Mouse (Mus musculus) adrenal gland, adult 8-10 months (tissue): ENCODE data around the gene Tango6. TPM values are rescaled to one million over a fixed set of nuclear protein-coding genes. Genes with fewer than 3 reads are reported as not detected.

Experiments
- DNase-seq: peaks from one replicate; pipeline ENCODE4 v3.0.0; 2022
- total RNA-seq, 4 experiments: library from RNA; stranded (reverse); gene quantifications; 2 replicates each; pipeline ENCODE4 v1.2.4; 2022

Gene Tango6
- 10 to 100 TPM; 10.2 to 14.2 (median 12.4) TPM for total RNA-seq

DNA sequence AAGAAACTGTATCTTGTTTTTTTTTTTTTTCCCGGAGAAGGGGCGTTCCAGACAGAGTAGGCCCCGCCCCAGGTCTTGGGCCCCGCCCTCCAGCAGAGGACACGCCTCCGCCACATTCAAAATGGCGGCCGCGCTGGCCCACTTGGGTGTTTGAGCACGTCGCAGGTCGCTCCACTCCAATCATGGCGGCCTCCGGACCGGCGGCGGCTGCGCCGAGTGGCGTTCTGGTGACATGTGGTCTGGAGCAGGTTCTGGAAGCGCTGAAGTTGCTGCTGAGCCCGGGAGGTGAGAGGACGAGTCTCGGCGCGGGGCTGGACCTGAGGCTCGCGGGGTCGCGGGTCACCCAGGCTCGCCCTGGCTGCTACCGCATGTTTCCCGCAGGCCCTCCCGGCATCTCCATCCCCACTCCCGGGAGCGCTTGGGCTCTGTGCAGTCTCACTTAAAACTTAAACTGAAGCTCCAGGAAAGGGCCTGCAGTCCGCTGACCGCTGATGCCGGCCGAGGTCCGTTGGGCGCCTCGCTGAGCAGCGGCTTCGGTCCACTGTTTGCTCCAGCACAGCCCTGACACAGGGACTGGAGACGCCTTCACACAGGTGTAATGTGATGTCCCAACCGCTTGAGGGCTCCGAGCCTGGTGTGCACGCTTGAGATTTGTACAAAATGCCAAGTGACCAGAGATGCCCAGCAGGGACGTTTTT lies at the start of gene Tango6:
TSS of gene Tango6 (plus strand) at position 98 of the 698 bp plus-strand sequence.
- DNase-seq, result peak; percentile 85

DNA sequence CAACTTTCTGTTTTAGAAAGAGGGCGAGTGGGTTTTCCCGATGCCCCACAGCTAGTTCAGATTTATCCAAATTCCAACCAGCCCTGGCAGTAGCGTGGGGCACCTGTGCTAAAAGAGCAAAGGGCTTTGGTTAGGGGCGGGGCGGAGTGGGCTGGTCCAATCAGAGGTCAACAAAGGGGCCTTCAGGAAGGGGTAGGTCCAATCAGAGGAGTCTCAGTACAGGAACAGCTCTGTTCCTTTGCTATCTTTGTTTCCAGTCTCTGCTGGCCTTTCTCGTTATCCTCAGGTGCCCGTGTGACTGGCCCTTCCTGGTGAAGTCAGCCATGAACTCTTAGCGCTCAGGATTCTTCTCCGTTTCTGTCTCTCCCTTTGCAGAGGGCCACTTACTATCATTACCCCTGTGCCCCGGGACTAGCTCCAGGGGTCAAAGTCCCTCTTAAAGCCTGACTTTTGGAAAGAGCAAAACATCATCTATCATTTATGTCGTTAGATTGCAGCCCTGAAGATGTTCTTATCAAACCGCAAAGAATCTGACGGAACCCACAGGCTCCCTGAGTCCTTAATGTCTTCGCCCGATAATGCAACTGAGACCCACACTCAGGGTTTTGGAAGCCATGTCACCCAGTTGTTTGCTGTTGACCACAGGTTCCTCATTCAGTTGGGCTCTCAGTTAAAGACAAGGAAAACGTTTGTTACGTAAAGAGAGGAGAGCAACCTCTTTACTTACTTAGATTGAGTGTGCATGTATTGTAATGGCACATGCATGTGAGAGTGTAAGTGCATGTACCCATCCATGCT lies 49.3 kb upstream of the Tango6 start:
- no peak for DNase-seq

DNA sequence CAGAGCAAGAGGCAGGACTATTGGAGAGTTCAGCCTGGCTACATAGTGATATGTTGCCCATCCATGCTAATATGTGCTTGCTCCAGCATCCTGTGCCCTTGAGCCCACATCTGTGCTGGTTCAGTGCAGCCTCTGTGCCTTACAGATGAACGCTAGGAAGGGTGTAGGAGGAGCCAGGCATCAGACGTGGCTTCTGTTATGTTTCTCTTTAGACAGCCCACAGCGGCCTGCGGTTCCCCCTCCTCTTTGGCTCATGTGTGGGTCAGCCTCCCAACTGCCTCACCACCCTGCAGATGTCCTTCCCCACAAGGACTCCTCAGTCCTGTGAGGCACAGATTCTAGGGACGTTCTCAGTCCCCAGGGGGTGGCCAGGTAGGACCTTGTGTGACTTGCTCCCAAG lies 47.6 kb upstream of the Tango6 start:
- DNase-seq, result no peak

DNA sequence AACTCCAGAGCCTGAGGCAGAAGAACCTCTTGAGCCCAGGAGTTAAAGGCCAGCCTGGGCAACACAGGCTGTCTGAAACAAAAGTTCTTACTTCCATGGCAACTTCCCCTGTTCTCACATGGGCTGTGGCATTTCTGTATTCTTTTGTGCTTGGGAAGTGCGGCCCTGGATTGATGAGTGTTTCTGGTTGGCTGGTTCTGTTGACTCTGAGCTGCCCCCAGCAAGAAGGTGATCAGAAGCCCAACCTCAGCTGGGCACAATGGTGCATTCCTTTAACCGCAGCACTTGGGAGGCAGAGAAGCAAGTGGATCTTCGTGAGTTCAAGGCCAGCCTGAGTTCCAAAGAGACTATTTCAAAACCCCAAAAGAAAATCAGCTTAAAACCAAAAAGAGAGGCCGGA lies 45.4 kb upstream of the Tango6 start:
- no peak for DNase-seq

DNA sequence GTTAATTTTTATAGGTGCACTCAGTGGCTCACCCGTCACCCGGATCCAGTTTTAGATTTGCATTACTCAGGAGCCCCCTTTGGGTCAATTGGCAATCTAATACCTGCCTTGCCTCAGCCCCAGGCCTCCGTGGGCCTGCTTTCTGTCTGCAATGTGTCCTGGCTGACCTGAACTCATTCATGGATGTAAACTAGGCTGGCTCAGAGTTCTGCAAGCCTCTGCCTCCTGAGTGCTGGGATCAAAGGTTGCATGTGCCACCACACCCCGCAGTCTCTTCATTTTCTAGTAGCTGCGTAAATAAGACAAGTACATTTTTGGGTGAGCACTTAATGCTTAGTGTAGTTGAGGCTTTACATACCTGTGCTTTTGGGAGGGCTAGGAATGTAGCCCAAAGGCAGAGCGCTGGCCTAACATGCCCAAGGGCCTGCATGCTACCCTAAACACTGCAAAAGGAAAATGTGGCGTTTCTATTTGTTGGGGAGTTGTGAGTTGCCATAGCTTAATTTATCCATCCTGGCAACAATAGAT lies 44.0 kb upstream of the Tango6 start:
- no peak for DNase-seq

DNA sequence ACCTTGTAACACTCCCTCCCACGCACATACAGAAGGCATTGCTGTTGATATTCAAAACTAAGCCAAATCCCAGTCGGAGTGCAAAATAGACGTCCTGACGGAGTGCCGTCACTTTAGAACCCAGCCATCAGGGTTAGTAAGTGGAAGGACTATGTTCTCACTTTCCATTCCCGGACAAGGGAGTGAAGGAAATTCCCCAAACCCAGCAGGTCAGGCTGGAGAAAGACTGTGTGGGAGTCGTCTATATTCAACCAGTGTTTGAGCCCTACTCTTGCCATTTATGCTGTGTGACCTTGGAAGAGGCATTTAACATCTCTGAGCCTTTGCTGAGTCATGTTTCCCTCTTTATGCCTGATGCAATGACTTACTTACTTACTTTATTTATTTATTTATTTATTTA lies 42.7 kb upstream of the Tango6 start:
- no peak for DNase-seq

DNA sequence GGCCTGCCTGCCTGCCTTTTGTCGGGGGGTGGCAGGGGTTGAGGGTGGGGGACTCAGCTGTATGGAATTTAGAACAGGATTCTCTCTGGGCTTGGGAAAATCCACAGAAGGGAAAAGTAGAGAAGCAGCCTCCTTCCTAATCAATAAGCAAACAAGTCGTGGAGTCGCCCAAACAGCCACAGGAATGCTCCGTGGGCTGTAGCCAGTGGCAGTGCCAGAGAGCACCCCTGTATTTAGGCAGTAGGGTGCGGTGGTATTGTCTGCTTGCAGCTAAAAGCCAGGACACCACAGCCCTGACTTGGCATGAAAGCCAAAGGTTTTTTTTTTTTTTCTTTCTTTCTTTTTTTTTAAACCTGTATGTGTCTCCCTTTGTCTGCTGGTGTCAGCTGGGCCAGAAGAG lies 41.9 kb upstream of the Tango6 start:
- no peak for DNase-seq

DNA sequence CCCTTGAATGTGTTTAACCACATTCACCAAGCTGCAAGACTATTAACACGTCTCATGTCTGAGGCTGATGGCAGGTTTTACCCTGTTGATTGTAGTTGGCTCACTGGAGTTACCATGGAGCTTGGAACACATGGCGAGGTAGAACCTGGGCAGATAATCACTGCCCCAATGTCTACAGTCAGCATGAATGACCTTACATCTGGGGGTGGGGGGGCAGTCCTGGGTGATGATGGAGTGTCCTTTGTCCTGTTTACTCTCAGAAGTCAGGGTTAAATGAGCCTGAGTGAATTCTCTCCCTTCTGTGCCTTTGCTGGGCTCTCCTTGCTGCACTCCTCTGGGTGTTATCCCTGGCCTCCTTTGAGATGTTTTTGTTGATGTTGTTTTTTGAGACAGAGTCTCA lies 40.7 kb upstream of the Tango6 start:
- DNase-seq, result no peak

DNA sequence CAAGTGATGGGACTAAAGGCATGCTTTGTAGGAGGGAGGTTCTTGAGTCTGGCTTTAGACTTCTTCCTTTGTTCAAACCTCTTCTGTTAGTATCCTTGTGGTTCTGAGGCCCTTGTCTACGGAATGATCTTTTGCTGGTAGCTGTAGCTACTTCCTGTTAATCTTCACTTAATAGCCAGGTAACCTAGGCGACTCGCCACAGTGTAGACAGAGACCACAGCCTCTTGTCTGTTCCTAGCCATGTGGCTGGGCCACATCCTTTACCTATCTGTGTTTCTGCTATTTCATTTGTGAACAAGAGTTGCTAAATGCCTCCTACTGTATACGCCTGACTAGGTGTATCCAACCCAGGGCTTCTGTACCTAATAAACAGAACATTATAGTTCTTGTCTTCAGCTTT lies 39.8 kb upstream of the Tango6 start:
- DNase-seq, result no peak

DNA sequence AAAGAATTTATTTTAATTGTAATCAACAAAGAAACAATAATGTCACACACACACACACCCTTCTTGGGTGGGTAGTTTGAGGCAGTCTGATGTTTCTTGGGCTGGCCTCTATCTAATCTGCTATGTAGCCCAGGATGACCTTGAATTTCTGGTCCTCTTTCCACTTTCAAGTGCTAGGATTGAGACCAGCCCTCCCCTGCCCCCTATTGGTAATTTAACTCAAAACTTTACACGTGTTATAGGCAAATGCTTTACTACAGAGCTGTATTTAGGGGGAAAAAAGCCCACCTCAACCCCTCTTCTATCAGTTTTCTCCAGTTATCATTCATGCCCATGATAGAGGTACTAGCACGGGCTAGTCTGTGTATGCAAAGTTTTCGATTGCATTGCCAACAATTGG lies 37.9 kb upstream of the Tango6 start:
- DNase-seq, result no peak

DNA sequence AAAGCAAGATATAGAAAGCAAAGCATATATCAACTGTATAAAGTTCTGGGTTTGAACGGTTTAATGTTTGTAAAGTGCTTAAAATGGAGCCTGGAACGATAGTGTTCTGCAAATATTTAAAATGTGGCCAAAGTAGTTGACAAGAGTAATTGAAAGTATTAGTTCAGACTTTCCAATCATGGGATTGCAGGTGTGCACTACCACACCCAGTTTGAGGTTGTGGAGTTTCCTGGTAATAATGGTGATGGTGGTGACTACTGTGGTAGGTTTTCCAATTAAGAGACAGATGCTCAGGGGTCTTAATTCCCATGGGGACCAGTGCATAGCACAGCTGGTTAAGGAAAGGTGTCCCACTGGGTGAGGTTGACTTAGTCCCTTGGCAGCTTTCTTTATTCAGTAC lies 36.7 kb upstream of the Tango6 start:
- DNase-seq, result no peak

DNA sequence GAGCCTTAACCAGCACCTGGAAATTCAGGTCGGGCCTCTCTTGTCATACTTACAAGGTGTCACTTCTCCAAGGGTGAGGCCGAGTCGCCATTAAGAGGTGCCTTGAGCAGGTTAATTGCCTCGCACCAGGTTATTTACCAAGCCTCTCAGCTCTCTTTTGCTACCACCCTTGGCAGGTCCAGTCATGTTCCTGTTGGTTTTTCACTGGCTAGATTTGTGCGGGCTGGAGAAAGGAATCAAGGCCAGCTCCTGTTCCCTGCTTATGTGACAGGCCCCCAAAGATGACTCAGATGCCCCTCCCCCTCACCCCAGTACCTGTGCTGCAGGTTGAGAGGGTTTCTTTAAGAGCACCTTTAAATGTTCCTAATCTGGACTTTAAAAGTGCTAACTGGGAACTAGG lies 36.1 kb upstream of the Tango6 start:
- DNase-seq, result no peak

DNA sequence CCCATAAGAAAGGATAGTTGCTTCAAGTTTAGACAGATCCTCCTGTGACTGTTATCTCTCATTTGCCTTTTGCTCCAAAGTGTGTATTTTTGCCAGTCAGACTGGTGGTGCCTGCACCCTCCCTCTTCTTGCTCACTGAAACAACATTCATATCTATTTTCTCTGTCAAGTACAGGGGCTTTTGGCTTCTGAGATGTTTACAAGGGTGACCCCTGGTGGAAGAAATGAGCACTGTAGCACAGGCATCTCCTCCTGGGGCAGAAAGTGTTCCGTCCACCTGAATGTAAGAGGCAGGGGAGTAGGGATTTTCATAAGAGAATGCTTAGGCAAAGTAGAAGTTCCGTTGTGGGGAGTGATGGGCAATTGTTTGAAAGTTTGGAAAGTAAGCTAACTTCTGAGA lies 35.5 kb upstream of the Tango6 start:
- DNase-seq, result peak; percentile 50

DNA sequence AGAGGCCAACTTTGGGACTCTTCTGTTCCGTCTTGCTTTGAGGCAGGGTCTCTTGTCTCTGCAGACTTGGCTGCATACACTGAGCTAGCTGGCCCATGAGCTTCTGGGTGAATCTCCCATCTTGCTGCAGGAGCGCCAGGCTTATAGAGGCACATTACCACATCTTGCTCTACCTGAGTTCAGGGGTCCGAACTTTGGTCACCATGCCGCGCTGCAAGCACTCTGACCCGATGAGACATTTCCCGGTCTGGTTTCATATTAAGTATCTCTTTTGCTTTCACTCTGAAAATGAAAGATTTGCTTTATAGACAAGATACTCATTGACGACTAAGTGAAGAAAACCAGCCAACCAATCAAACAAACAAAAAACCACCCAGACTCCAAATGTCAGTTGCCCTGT lies 34.4 kb upstream of the Tango6 start:
- no peak for DNase-seq

DNA sequence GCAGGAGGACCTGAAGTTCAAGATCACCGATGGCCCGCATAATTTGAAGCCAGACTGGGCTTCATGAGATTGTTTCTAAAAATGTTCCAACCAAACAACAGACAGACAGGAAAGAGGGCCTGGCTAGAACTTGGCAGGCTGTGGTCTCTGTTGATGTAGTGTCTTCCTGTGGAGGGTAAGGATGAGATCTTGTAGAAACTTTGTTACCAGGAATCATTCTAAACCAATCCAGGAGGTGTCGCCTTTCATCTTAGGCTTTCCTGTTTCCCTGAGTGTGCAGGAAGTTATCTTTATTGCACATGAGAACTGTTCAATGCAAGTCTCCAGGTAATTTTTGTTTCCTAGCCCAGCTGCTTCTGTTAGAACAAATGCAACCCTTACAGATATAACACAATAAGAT lies 30.9 kb upstream of the Tango6 start:
- no peak for DNase-seq

DNA sequence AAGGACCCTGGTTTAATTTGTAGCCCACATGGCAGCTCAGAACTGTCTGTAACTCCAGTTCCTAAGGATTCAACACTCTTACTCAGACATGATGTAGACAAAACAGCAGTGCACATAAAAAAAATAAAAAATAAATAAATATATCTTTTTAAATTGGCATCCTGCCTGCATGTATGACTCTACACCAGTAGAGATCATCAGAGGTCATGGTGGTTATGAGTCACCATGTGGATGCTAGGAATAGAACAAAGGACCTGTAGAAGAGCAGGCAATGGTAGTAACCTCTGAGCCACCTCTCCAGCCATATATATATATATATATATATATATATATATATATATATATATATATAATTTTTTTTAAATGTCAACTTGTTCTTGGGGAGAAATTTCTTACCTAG lies 26.8 kb upstream of the Tango6 start:
- no peak for DNase-seq

DNA sequence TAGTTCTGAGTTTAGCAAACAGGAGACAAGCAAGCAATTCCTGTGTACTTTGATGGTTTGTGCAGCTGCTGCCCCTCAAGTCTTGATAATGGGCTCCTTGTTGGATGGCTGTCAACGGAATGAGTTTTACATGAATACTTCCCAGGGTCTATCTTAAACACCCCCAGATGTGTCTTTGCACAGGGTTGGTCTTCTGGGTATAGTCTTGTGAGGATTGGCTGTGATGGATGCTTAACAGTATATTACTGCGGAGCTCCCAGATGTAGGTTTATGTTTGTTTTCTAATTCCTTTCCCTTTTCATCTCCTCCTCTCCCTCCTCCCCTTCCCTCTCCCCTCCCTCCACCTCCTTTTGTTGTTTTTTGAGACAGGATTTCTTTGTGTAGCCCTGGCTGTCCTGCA lies 10.1 kb upstream of the Tango6 start:
- DNase-seq, result no peak

DNA sequence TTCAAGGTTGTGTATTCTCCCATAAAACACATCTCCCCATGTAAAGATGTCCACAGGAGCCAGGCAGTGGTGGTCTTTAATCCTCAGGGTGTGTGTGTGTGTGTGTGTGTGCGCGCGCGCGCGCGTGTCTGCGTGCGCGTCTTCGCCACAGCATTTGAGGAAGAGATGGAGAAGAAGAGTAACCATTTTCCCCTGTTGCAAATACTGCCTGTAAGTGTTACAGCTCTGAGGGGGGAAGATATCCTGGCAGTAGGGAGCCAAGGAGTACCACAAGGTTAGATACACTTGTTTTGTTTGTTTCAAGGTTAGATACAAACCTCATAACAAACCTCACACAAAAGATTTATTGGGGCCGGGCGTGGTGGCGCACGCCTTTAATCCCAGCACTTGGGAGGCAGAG lies 8.6 kb upstream of the Tango6 start:
- no peak for DNase-seq

DNA sequence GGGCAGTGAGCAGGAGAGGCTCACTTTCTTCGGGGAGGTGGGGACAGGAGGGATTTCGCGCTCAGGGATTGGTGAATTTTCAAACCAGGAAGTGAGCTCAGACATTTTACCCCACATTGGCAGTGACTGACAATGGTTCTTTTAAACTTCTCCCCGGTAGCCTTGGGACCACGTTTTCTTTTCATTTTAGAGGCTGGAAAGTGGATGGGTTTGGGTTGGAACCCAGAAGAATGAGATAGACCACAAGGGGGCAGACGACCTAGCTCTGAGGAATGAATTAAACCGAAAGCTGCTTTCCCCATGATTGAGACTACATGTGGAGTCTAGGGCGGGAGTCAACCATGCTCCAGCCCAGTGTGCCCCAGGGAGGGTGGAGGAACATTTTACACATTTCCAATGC lies 8.0 kb upstream of the Tango6 start:
- DNase-seq, result no peak

DNA sequence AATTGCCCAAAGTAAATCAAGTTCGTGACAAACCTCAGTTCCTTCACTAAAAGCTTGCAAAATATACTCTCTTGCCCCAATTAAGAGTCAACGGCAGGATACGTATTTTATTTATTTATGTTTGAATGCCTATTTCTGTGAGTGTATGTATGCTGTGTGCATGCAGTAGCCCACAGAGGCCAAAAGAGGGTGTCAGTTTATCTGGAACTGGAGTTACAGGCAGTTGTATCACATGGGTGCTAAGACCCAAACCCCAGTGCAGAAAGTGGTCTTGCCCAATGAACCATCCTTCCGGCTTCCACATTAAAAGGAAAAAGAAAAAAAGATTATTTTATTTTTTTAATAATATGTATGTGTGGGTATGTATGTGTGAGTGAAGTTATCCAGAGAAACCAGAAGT lies 1.5 kb downstream of the Tango6 start:
- no peak for DNase-seq

DNA sequence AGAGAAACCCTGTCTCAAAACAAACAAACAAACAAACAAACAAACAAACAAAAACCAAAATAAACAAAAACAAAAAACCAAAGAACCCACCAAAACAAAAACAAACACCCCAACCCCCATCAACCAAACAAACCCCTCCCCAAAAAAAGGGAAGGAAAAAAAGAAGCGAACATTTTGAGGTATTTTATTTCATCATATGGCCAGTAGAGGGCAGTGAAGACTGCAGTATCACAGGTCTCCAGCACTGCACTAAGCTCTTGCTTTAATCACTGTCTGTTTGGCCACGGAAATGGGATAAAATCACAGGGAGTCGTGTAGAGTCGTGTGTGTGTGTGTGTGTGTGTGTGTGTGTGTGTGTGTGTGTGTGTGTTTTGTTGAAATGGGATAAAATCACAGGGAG lies 4.6 kb downstream of the Tango6 start:
- DNase-seq, result no peak

DNA sequence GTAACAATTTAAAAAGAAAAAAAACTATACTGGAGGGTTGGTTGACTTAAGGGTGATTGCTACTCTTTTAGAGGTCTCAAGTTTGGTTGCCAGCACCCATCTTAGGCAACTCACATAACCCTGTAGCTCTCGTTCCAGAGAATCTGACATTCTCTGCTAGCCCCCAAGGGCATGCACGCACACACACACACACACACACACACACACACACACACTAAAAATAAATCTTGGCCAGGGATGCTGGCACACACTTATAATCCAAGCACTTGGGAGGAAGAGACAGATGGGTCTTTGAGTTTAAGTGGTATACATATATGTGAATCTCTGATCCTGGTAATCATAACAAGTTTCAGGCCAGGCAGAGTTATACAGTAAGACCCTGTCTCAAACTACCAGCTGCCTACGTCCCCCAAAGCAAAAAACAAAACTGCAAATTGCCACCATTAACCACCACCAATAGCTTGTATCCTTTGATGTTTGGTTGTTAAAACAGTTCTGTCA lies 14.9 kb downstream of the Tango6 start:
- DNase-seq, result no peak

DNA sequence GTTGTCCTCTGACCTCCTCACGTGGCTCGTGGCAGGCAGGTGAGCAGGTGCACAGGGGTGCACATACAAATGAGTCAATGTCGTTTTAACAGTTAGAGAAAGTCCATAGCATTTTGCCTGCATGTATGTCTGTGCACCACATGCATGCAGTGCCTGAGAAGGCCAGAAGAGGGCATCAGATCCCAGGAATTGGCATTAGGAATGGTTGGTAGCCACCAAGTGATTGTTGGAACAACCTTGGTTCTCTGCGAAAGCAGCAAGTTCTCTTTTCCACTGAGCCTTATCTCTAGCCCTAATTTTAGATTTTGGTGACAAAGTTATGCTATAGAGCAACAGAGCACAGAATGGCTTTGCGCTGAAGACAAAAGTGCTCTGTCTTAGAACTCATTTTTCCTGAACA lies 16.7 kb downstream of the Tango6 start:
- DNase-seq, result no peak

DNA sequence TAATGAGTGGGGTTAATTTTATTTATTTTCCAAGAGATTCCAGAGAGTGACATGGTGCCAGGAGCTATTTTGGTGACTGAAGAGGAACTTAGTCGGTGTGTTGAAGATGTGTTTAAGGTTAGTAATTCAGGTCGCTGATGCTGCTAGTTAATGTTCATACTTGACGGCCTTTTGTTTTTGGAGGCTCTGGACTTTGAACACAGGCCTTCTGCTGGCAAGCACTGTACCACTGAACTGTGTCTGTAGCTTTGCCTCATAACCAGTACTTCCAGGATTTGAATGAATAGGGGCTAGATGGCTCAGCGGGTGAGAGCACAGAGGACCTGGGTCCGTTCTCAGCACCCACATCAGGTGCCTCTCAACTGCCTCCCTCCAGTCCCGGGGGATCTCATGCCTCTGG lies 17.3 kb downstream of the Tango6 start:
- DNase-seq, result no peak
